Comparison of ENCODE assay signal across 31 mouse cellular contexts in genomic region chr9:72992576-72992975, GRCm38 (mm10). TPM values are rescaled to one million over a fixed set of nuclear protein-coding genes. Genes with fewer than 3 reads are reported as not detected.
A peak's percentile ranks its signal among the peaks of the same experiment; 100 is the strongest.
DNase-seq lines count a peak whose midpoint lies in the region; ATAC-seq and TF ChIP-seq lines count a peak whose summit lies in the region.
"Had no signal": no experiment of that assay in that cellular context is flagged by ENCODE, and none has a peak within 500 bp of the region (broad histone marks: within the 10 kb centered on the region; RNA-seq: fewer than 3 reads in every experiment).

No protein-coding gene starts in this region.

- H3K9ac ChIP-seq in ES-Bruce4 (ENCODE audit: low read depth, poor library complexity, severe bottlenecking): no peak overlapping the region
- H3K9ac ChIP-seq: embryonic facial prominence, embryonic 12.5 days; embryonic facial prominence, embryonic 15.5 days; forebrain, embryonic 12.5 days; forebrain, embryonic 15.5 days; heart, embryonic 13.5 days; hindbrain, embryonic 13.5 days; intestine, embryonic 15.5 days had no signal

- 85% methylated on average over 5 of the region's 5 CpGs for WGBS in cerebellum, adult 2 months

- ATAC-seq in frontal cortex, adult (ENCODE audit: low TSS enrichment): peak; percentile 38; the same call in 1 of the 2 replicates
- ATAC-seq: activated CD4-positive, CD25-positive, alpha-beta regulatory T cell, adult 4 months; CD4-positive, CD25-positive, alpha-beta regulatory T cell, adult 4 months; forebrain, embryonic 15.5 days; hindbrain, embryonic 16.5 days; intestine, embryonic 15.5 days had no signal

- H3K27ac ChIP-seq in ES-Bruce4 (ENCODE audit: insufficient read depth, low read length): peak overlapping the region; percentile 17; the same call in 1 of the 2 replicates
- no peak overlapping the region for H3K27ac ChIP-seq in cerebellum, adult 2 months (ENCODE audit: insufficient read depth, low read length)
- H3K27ac ChIP-seq: embryonic facial prominence, embryonic 12.5 days; embryonic facial prominence, embryonic 15.5 days; forebrain, embryonic 12.5 days; forebrain, embryonic 15.5 days; heart, adult 2 months; heart, embryonic 10.5 days; heart, embryonic 13.5 days; hindbrain, embryonic 10.5 days; hindbrain, embryonic 13.5 days; intestine, embryonic 15.5 days had no signal

- no peaks in the 10 kb centered on the region for H3K36me3 ChIP-seq in ES-Bruce4 (ENCODE audit: control insufficient read depth, insufficient read depth, low read length, poor library complexity, severe bottlenecking)
- H3K36me3 ChIP-seq: embryonic facial prominence, embryonic 12.5 days; embryonic facial prominence, embryonic 15.5 days; forebrain, embryonic 12.5 days; forebrain, embryonic 15.5 days; heart, embryonic 10.5 days; heart, embryonic 13.5 days; hindbrain, embryonic 10.5 days; intestine, embryonic 15.5 days had no signal

- no peaks in the 10 kb centered on the region for H3K27me3 ChIP-seq in ES-Bruce4 (ENCODE audit: control insufficient read depth, insufficient read depth, low read length, poor library complexity, severe bottlenecking)
- no peaks in the 10 kb centered on the region for H3K27me3 ChIP-seq in cerebellum, adult 2 months (ENCODE audit: control insufficient read depth, insufficient read depth, low read length)
- H3K27me3 ChIP-seq: embryonic facial prominence, embryonic 12.5 days; embryonic facial prominence, embryonic 15.5 days; forebrain, embryonic 12.5 days; forebrain, embryonic 15.5 days; heart, embryonic 13.5 days; hindbrain, embryonic 13.5 days; intestine, embryonic 15.5 days had no signal

- TF ChIP-seq EP300 in ES-Bruce4 (IDR thresholded peaks at IDR 0.05; ENCODE audit: insufficient read depth, low read depth, low read length): no peak

- H3K4me1 ChIP-seq in ES-Bruce4 (ENCODE audit: control insufficient read depth, insufficient read depth, low read length): peaks cover 12% of the 10 kb centered on the region
- H3K4me1 ChIP-seq in cerebellum, adult 2 months (ENCODE audit: control insufficient read depth, insufficient read depth, low read length): peaks cover 3% of the 10 kb centered on the region; the same call in 1 of the 2 replicates
- H3K4me1 ChIP-seq: embryonic facial prominence, embryonic 12.5 days; embryonic facial prominence, embryonic 15.5 days; forebrain, embryonic 12.5 days; forebrain, embryonic 15.5 days; heart, embryonic 10.5 days; heart, embryonic 13.5 days; hindbrain, embryonic 10.5 days; hindbrain, embryonic 13.5 days; intestine, embryonic 15.5 days had no signal

- no peak for DNase-seq in frontal cortex, postnatal 10 days (ENCODE audit: low spot score in 2 of 2)
- peak; percentile 28 for DNase-seq in adrenal gland, adult 8-10 months
- DNase-seq in adrenal gland, postnatal 25 days: peak; percentile 20
- no peak for DNase-seq in cerebellum, adult 2 months
- DNase-seq in heart, postnatal 4 days: no peak
- no peak for DNase-seq in urinary bladder, postnatal 36 days (ENCODE audit: low spot score in 2 of 2)
- DNase-seq: cerebellum, adult 18-20 months; cerebellum, adult 9-11 months; cerebellum, postnatal 25 days; gastrocnemius, postnatal 36 days; heart, adult 2 months; kidney, adult 11 months; kidney, adult 8-10 months had no signal

- no peaks in the 10 kb centered on the region for H3K9me3 ChIP-seq in ES-Bruce4 (replicated peaks; ENCODE audit: control insufficient read depth, insufficient read depth, low read length, poor library complexity, severe bottlenecking)
- H3K9me3 ChIP-seq: embryonic facial prominence, embryonic 12.5 days; embryonic facial prominence, embryonic 15.5 days; forebrain, embryonic 12.5 days; forebrain, embryonic 15.5 days; heart, embryonic 10.5 days; heart, embryonic 13.5 days; hindbrain, embryonic 10.5 days; hindbrain, embryonic 13.5 days; intestine, embryonic 15.5 days had no signal

- H3K4me3 ChIP-seq in ES-Bruce4 (ENCODE audit: low read depth, low read length): no peak overlapping the region
- no peak overlapping the region for H3K4me3 ChIP-seq in cerebellum, adult 2 months (replicated peaks; ENCODE audit: insufficient read depth, low read depth, low read length)
- H3K4me3 ChIP-seq: embryonic facial prominence, embryonic 12.5 days; embryonic facial prominence, embryonic 15.5 days; erythroblast, embryonic 14.5 days; forebrain, embryonic 12.5 days; forebrain, embryonic 15.5 days; heart, adult 2 months; heart, embryonic 10.5 days; heart, embryonic 13.5 days; hindbrain, embryonic 10.5 days; hindbrain, embryonic 13.5 days; intestine, embryonic 15.5 days had no signal

- TF ChIP-seq POLR2A in ES-Bruce4 (IDR thresholded peaks at IDR 0.05; ENCODE audit: insufficient read depth, low read length): no peak
- no peak for TF ChIP-seq POLR2A in cerebellum, adult 2 months (IDR thresholded peaks at IDR 0.05; ENCODE audit: borderline replicate concordance, insufficient read depth, low read length)

- TF ChIP-seq CTCF in ES-Bruce4 (IDR thresholded peaks at IDR 0.05; ENCODE audit: low read depth, low read length): no peak
- no peak for TF ChIP-seq CTCF in cerebellum, adult 2 months (IDR thresholded peaks at IDR 0.05; ENCODE audit: borderline replicate concordance, insufficient read depth, low read depth, low read length)

RNA-seq across cellular contexts. Expression of gene Ccpg1, which starts 7.3 kb away (rescaled TPM):
- polyA plus RNA-seq in ES-Bruce4 (2011; ENCODE audit: insufficient read depth, insufficient read length, low read depth, missing spikeins): 41.5 and 41.9 TPM in 2 replicates
- total RNA-seq in adrenal gland, adult 8-10 months (2022): 100 to 1,000 TPM; 156 to 205 (median 185) TPM
- total RNA-seq in adrenal gland, postnatal 25 days (2021): 145 and 166 TPM in 2 replicates
- 76.8 and 77.2 TPM in 2 replicates for polyA plus RNA-seq in cerebellum, adult 2 months (2012; rRNA removed)
- total RNA-seq in heart, postnatal 4 days (2021): 10 to 100 TPM; 29.8 to 31.4 TPM

RNA-seq across cellular contexts. Expression of gene Ccpg1os, which starts 7.4 kb away (rescaled TPM):
- polyA plus RNA-seq in ES-Bruce4 (2011; ENCODE audit: insufficient read depth, insufficient read length, low read depth, missing spikeins): 13.0 and 15.4 TPM in 2 replicates
- total RNA-seq in adrenal gland, adult 8-10 months (2022): 10 to 100 TPM; 16.0 to 21.4 (median 19.9) TPM
- 23.8 TPM in 2 replicates for total RNA-seq in adrenal gland, postnatal 25 days (2021)
- 14.6 and 19.0 TPM in 2 replicates for polyA plus RNA-seq in cerebellum, adult 2 months (2012; rRNA removed)
- total RNA-seq in heart, postnatal 4 days (2021): 1 to 10 TPM; 4.6 to 5.3 TPM

RNA-seq across cellular contexts. Expression of gene Gm44503, which starts 33.9 kb away (rescaled TPM):
- polyA plus RNA-seq in ES-Bruce4 (2011; ENCODE audit: insufficient read depth, insufficient read length, low read depth, missing spikeins): not detected in 2 replicates
- total RNA-seq in adrenal gland, adult 8-10 months (2022): not detected
- total RNA-seq in adrenal gland, postnatal 25 days (2021): not detected in 2 replicates
- 0.07 TPM in 1 of 2 replicates, not detected in the other for polyA plus RNA-seq in cerebellum, adult 2 months (2012; rRNA removed)
- not detected for total RNA-seq in heart, postnatal 4 days (2021)
- total RNA-seq: gastrocnemius, adult 8-10 months had no signal
- polyA plus RNA-seq: activated CD4-positive, CD25-positive, alpha-beta regulatory T cell, adult 4 months; C2C12; embryonic facial prominence, embryonic 12.5 days; embryonic facial prominence, embryonic 15.5 days; forebrain, embryonic 12.5 days; forebrain, embryonic 15.5 days; heart, adult 2 months; heart, embryonic 10.5 days; heart, embryonic 13.5 days; heart, embryonic 16.5 days; hindbrain, embryonic 10.5 days; hindbrain, embryonic 13.5 days; hindbrain, embryonic 16.5 days; intestine, embryonic 15.5 days had no signal

RNA-seq across cellular contexts. Expression of gene Dyx1c1, which starts 34.0 kb away (rescaled TPM):
- polyA plus RNA-seq in ES-Bruce4 (2011; ENCODE audit: insufficient read depth, insufficient read length, low read depth, missing spikeins): 2.3 and 2.4 TPM in 2 replicates
- 1 to 10 TPM; 1.4 to 3.4 (median 2.0) TPM for total RNA-seq in adrenal gland, adult 8-10 months (2022)
- total RNA-seq in adrenal gland, postnatal 25 days (2021): 1.6 and 1.8 TPM in 2 replicates
- 1.7 and 2.1 TPM in 2 replicates for polyA plus RNA-seq in cerebellum, adult 2 months (2012; rRNA removed)
- total RNA-seq in heart, postnatal 4 days (2021): under 1 TPM; 0.32 to 0.88 TPM
- polyA plus RNA-seq: erythroblast, embryonic 14.5 days had no signal

RNA-seq across cellular contexts. Expression of gene Pigb, which starts 47.6 kb away (rescaled TPM):
- 28.9 and 30.0 TPM in 2 replicates for polyA plus RNA-seq in ES-Bruce4 (2011; ENCODE audit: insufficient read depth, insufficient read length, low read depth, missing spikeins)
- 10 to 100 TPM; 15.5 to 26.6 (median 17.7) TPM for total RNA-seq in adrenal gland, adult 8-10 months (2022)
- total RNA-seq in adrenal gland, postnatal 25 days (2021): 11.9 and 20.4 TPM in 2 replicates
- polyA plus RNA-seq in cerebellum, adult 2 months (2012; rRNA removed): 23.9 and 26.0 TPM in 2 replicates
- total RNA-seq in heart, postnatal 4 days (2021): 1 to 10 TPM; 4.5 to 5.3 TPM

Comparison
In these comparisons a context has a peak if more than half of its experiments do, and no peak if none do; other contexts are left out.
1. DNase-seq: peak in adrenal gland, adult 8-10 months (single experiment) and adrenal gland, postnatal 25 days (single experiment); none in frontal cortex, postnatal 10 days (0 of 2), cerebellum, adult 2 months (0 of 2), heart, postnatal 4 days (single experiment) and urinary bladder, postnatal 36 days (0 of 2).